ENCODE assay signal across 8 mouse cellular contexts in the genomic region with DNA sequence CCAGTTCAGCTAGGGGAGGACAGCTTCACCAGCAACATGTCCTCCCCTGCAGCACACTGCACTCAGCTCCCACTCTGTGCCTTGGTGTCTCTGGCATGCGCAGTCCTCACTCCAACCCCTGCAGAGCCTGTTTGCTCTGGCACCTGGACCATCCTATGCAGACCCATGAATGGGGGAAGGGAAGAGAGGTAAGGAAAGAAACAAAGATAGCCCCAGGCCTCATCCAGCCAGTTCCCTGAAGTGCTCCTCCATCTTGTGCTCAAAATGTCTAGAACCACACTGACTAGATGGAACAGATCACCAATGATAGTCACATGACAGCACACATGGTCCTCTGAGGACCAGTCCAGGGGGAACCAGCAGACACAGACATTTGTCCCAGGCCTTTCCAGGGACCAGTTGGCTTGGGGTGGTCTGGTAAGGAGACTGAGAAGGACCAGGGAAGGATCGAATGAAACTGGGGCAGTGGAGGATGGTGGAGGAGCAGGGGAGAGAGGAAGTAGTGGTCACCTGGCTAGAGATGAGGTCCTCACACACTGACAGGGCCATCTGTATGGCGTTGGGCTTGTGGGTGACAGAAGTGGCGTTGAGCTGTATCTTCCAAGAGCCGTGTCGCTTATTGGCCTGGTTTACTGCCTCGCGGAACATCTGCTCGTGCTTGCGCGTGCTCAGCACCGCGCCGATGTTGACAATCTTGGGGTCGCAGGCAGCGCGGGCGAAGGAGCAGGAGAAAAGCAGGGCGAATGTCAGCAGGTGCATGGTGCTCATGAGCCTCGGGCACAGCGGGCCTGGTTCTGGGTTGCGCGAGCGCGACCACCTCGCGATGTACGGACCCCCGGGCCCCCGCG. TPM values are rescaled to one million over a fixed set of nuclear protein-coding genes. Genes with fewer than 3 reads are reported as not detected.
DNase-seq lines count a peak whose midpoint lies in the region; ATAC-seq and TF ChIP-seq lines count a peak whose summit lies in the region.

No protein-coding gene starts in this region.

- H3K27me3 ChIP-seq in lung, embryonic 14.5 days (ENCODE audit: insufficient read depth, low read length) = peaks cover 28% of the 10 kb centered on the region
- H3K27me3 ChIP-seq in hindbrain, embryonic 12.5 days = peaks cover 84% of the 10 kb centered on the region
- peaks cover 88% of the 10 kb centered on the region for H3K27me3 ChIP-seq in midbrain, embryonic 12.5 days

- no peak for DNase-seq in lung, embryonic 14.5 days
- no peak for DNase-seq in lung, postnatal 36 days
- DNase-seq in cerebellum, postnatal 25 days = peak; percentile 73 to 78
- DNase-seq in adrenal gland, postnatal 14 days = no peak
- DNase-seq in kidney, adult 9 months = no peak
- no peak for DNase-seq in embryo, embryonic 11 days

- no peaks in the 10 kb centered on the region for H3K9me3 ChIP-seq in lung, embryonic 14.5 days (ENCODE audit: low read depth, low read length)
- H3K9me3 ChIP-seq in hindbrain, embryonic 12.5 days (replicated peaks) = no peaks in the 10 kb centered on the region
- H3K9me3 ChIP-seq in midbrain, embryonic 12.5 days = no peaks in the 10 kb centered on the region

- H3K4me2 ChIP-seq in lung, embryonic 14.5 days = peak overlapping the region; percentile 59
- peak overlapping the region; percentile 70 for H3K4me2 ChIP-seq in hindbrain, embryonic 12.5 days (replicated peaks)
- peak overlapping the region; percentile 62 for H3K4me2 ChIP-seq in midbrain, embryonic 12.5 days (replicated peaks)

- no peak overlapping the region for H3K27ac ChIP-seq in lung, embryonic 14.5 days (ENCODE audit: low read depth)
- H3K27ac ChIP-seq in hindbrain, embryonic 12.5 days = peak overlapping the region; percentile 45; the same call in 1 of the 2 replicates
- H3K27ac ChIP-seq in midbrain, embryonic 12.5 days (replicated peaks) = 0 out of 2 replicates have a peak overlapping the region, but pooled peaks have one; percentile 35

- H3K4me3 ChIP-seq in lung, embryonic 14.5 days (ENCODE audit: low read depth, low read length) = peak overlapping the region; percentile 24
- peak overlapping the region; percentile 44 for H3K4me3 ChIP-seq in hindbrain, embryonic 12.5 days
- peak overlapping the region; percentile 45 for H3K4me3 ChIP-seq in midbrain, embryonic 12.5 days

- no peak for TF ChIP-seq CTCF in lung, embryonic 14.5 days (IDR thresholded peaks at IDR 0.05; ENCODE audit: low read depth)

- no peaks in the 10 kb centered on the region; the same call in 1 of the 2 replicates for H3K4me1 ChIP-seq in lung, embryonic 14.5 days (ENCODE audit: insufficient read depth)
- H3K4me1 ChIP-seq in hindbrain, embryonic 12.5 days = peaks cover 9% of the 10 kb centered on the region; the same call in 1 of the 2 replicates
- H3K4me1 ChIP-seq in midbrain, embryonic 12.5 days = peaks cover 9% of the 10 kb centered on the region; the same call in 1 of the 2 replicates

- WGBS in lung, embryonic 14.5 days = 5% methylated on average over 31 of the region's 31 CpGs
- WGBS in hindbrain, embryonic 12.5 days = 7% methylated on average over 31 of the region's 31 CpGs
- WGBS in midbrain, embryonic 12.5 days = 4% methylated on average over 31 of the region's 31 CpGs

- no peak overlapping the region for H3K9ac ChIP-seq in lung, embryonic 14.5 days
- peak overlapping the region; percentile 53 for H3K9ac ChIP-seq in hindbrain, embryonic 12.5 days
- H3K9ac ChIP-seq in midbrain, embryonic 12.5 days (replicated peaks) = peak overlapping the region; percentile 49

- peak; percentile 21 for ATAC-seq in lung, embryonic 14.5 days (ENCODE audit: insufficient read depth)
- ATAC-seq in hindbrain, embryonic 12.5 days (ENCODE audit: low FRiP score) = peak; percentile 59
- ATAC-seq in midbrain, embryonic 12.5 days (ENCODE audit: low FRiP score, low read depth) = peak; percentile 34; the same call in 1 of the 2 replicates

- H3K36me3 ChIP-seq in lung, embryonic 14.5 days (ENCODE audit: insufficient read depth) = no peaks in the 10 kb centered on the region
- no peaks in the 10 kb centered on the region for H3K36me3 ChIP-seq in hindbrain, embryonic 12.5 days
- H3K36me3 ChIP-seq in midbrain, embryonic 12.5 days = no peaks in the 10 kb centered on the region

RNA-seq across cellular contexts. Expression of gene Grin1, which starts 0.6 kb away (rescaled TPM):
- 0.78 and 0.84 TPM in 2 replicates for polyA plus RNA-seq in lung, embryonic 14.5 days (2014; fragmentation: Nextera tagmentation; extraction: Ambion mirVana)
- 6.3 and 6.9 TPM in 2 replicates for polyA plus RNA-seq in hindbrain, embryonic 12.5 days (2016; fragmentation: Nextera tagmentation; extraction: Ambion mirVana)
- 6.1 and 8.2 TPM in 2 replicates for polyA plus RNA-seq in midbrain, embryonic 12.5 days (2016; fragmentation: Nextera tagmentation; extraction: Ambion mirVana)
- total RNA-seq in adrenal gland, postnatal 14 days (2021) = 9.7 and 11.0 TPM in 2 replicates

RNA-seq across cellular contexts. Expression of gene Man1b1, which starts 13.8 kb away (rescaled TPM):
- polyA plus RNA-seq in lung, embryonic 14.5 days (2014; fragmentation: Nextera tagmentation; extraction: Ambion mirVana) = 70.9 and 76.4 TPM in 2 replicates
- 73.5 and 78.8 TPM in 2 replicates for polyA plus RNA-seq in hindbrain, embryonic 12.5 days (2016; fragmentation: Nextera tagmentation; extraction: Ambion mirVana)
- polyA plus RNA-seq in midbrain, embryonic 12.5 days (2016; fragmentation: Nextera tagmentation; extraction: Ambion mirVana) = 72.2 and 72.9 TPM in 2 replicates
- total RNA-seq in adrenal gland, postnatal 14 days (2021) = 43.1 and 45.7 TPM in 2 replicates

RNA-seq across cellular contexts. Expression of gene Lrrc26, which starts 28.6 kb away (rescaled TPM):
- polyA plus RNA-seq in lung, embryonic 14.5 days (2014; fragmentation: Nextera tagmentation; extraction: Ambion mirVana) = 0.46 and 0.89 TPM in 2 replicates
- not detected in 2 replicates for polyA plus RNA-seq in hindbrain, embryonic 12.5 days (2016; fragmentation: Nextera tagmentation; extraction: Ambion mirVana)
- not detected in 2 replicates for polyA plus RNA-seq in midbrain, embryonic 12.5 days (2016; fragmentation: Nextera tagmentation; extraction: Ambion mirVana)
- not detected in 2 replicates for total RNA-seq in adrenal gland, postnatal 14 days (2021)

RNA-seq across cellular contexts. Expression of gene Tmem210, which starts 30.4 kb away (rescaled TPM):
- not detected in 2 replicates for polyA plus RNA-seq in lung, embryonic 14.5 days (2014; fragmentation: Nextera tagmentation; extraction: Ambion mirVana)
- not detected in 2 replicates for polyA plus RNA-seq in hindbrain, embryonic 12.5 days (2016; fragmentation: Nextera tagmentation; extraction: Ambion mirVana)
- not detected in 2 replicates for polyA plus RNA-seq in midbrain, embryonic 12.5 days (2016; fragmentation: Nextera tagmentation; extraction: Ambion mirVana)
- total RNA-seq in adrenal gland, postnatal 14 days (2021) = not detected in 2 replicates

RNA-seq across cellular contexts. Expression of gene Dpp7, which starts 37.8 kb away (rescaled TPM):
- polyA plus RNA-seq in lung, embryonic 14.5 days (2014; fragmentation: Nextera tagmentation; extraction: Ambion mirVana) = 13.9 and 16.6 TPM in 2 replicates
- polyA plus RNA-seq in hindbrain, embryonic 12.5 days (2016; fragmentation: Nextera tagmentation; extraction: Ambion mirVana) = 21.9 and 23.5 TPM in 2 replicates
- polyA plus RNA-seq in midbrain, embryonic 12.5 days (2016; fragmentation: Nextera tagmentation; extraction: Ambion mirVana) = 19.5 and 20.5 TPM in 2 replicates
- total RNA-seq in adrenal gland, postnatal 14 days (2021) = 19.9 and 20.8 TPM in 2 replicates

Comparison
In these comparisons a context has a peak if more than half of its experiments do, and no peak if none do; other contexts are left out.
1. DNase-seq: peak in cerebellum, postnatal 25 days (2 of 2); none in lung, embryonic 14.5 days (single experiment), lung, postnatal 36 days (single experiment), adrenal gland, postnatal 14 days (single experiment), kidney, adult 9 months (single experiment) and embryo, embryonic 11 days (single experiment).
2. Peak in every context shown above with its lines, with median percentiles within 50 percentile points of each other: ATAC-seq, H3K4me2 ChIP-seq and H3K4me3 ChIP-seq.